ENCODE assay signal across 9 mouse cellular contexts in genomic region chr4:115828572-115828902, GRCm38 (mm10). TPM values are rescaled to one million over a fixed set of nuclear protein-coding genes. Genes with fewer than 3 reads are reported as not detected.
DNase-seq lines count a peak whose midpoint lies in the region; ATAC-seq and TF ChIP-seq lines count a peak whose summit lies in the region.
"Had no signal": no experiment of that assay in that cellular context is flagged by ENCODE, and none has a peak within 500 bp of the region (broad histone marks: within the 10 kb centered on the region; RNA-seq: fewer than 3 reads in every experiment).

No protein-coding gene starts in this region.

- no peaks in the 10 kb centered on the region for H3K27me3 ChIP-seq in heart, adult 2 months (ENCODE audit: control insufficient read depth, insufficient read depth, low read length)
- H3K27me3 ChIP-seq in CH12.LX (replicated peaks), result no peaks in the 10 kb centered on the region
- H3K27me3 ChIP-seq in forebrain, embryonic 16.5 days (replicated peaks; ENCODE audit: control insufficient read depth, insufficient read depth, low read length), result peaks cover 4% of the 10 kb centered on the region; the same call in 1 of the 2 replicates
- no peaks in the 10 kb centered on the region for H3K27me3 ChIP-seq in liver, postnatal 0 days (ENCODE audit: insufficient read depth, low read length)

- 5% methylated on average over 8 of the region's 8 CpGs for WGBS in heart, adult 2 months
- WGBS in forebrain, embryonic 16.5 days, result 4% methylated on average over 8 of the region's 8 CpGs
- 13% methylated on average over 8 of the region's 8 CpGs for WGBS in liver, postnatal 0 days (ENCODE audit: insufficient replicate concordance)

- H3K9ac ChIP-seq in heart, adult 2 months (ENCODE audit: low read depth, low read length), result peak overlapping the region; percentile 87
- H3K9ac ChIP-seq in CH12.LX (ENCODE audit: insufficient read depth, low read depth), result peak overlapping the region; percentile 11; the same call in 1 of the 2 replicates
- peak overlapping the region; percentile 76 for H3K9ac ChIP-seq in forebrain, embryonic 16.5 days (replicated peaks; ENCODE audit: low read depth, low read length)
- H3K9ac ChIP-seq in liver, postnatal 0 days (replicated peaks), result peak overlapping the region; percentile 94

- TF ChIP-seq CTCF in heart, adult 2 months (IDR thresholded peaks at IDR 0.05), result no peak
- TF ChIP-seq CTCF in CH12.LX (conservative IDR thresholded peaks at IDR 0.05 in 1 of 2, IDR thresholded peaks at IDR 0.05 in 1 of 2; ENCODE audit: low read depth in 2 of 2, low read length in 2 of 2), result no peak
- no peak; the same call in 1 of the 2 replicates for TF ChIP-seq CTCF in liver, postnatal 0 days (IDR thresholded peaks at IDR 0.05; ENCODE audit: low read depth)

- H3K4me1 ChIP-seq in heart, adult 2 months (ENCODE audit: control insufficient read depth, insufficient read depth, low read length), result peaks cover 16% of the 10 kb centered on the region
- peaks cover 7 to 68% of the 10 kb centered on the region in 2 experiments for H3K4me1 ChIP-seq in CH12.LX (ENCODE audit: control insufficient read depth in 1 of 2, insufficient read depth in 2 of 2)
- H3K4me1 ChIP-seq in forebrain, embryonic 16.5 days (replicated peaks; ENCODE audit: control insufficient read depth, insufficient read depth, low read length), result peaks cover 7% of the 10 kb centered on the region
- peaks cover 60% of the 10 kb centered on the region for H3K4me1 ChIP-seq in liver, postnatal 0 days (ENCODE audit: insufficient read depth)

- in situ Hi-C loops in CH12.LX (cut with MboI; ENCODE audit: low pct_ligation_motif_present, low pct_unique_long_range_greater_than_20kb, low sequenced_read_pairs), result loop anchor here (10.0 kb wide), 1 partner anchor 84 kb away; no protein-coding TSS in a partner anchor

- peak; percentile 14; the same call in 1 of the 2 replicates for ATAC-seq in forebrain, embryonic 16.5 days
- ATAC-seq in liver, postnatal 0 days, result no peak
- ATAC-seq in frontal cortex, adult (ENCODE audit: low TSS enrichment), result no peak

- peak overlapping the region; percentile 86 for H3K27ac ChIP-seq in heart, adult 2 months
- H3K27ac ChIP-seq in CH12.LX (ENCODE audit: insufficient read depth, low read depth), result no peak overlapping the region
- H3K27ac ChIP-seq in forebrain, embryonic 16.5 days (ENCODE audit: low read length), result no peak overlapping the region; the same call in 1 of the 2 replicates
- H3K27ac ChIP-seq in liver, postnatal 0 days (ENCODE audit: low read depth), result peak overlapping the region; percentile 98

- intact Hi-C loops in heart, adult 2 months (cut with DNase I), result no loop called here

- no peak for DNase-seq in heart, adult 2 months
- no peak for DNase-seq in heart, adult 9 months (ENCODE audit: low spot score in 2 of 2)
- DNase-seq in CH12.LX (ENCODE audit: extremely low read depth), result no peak
- no peak for DNase-seq in liver, postnatal 0 days
- DNase-seq in urinary bladder, postnatal 25 days (ENCODE audit: low spot score), result no peak
- no peak for DNase-seq in cerebellum, postnatal 10 days

- H3K9me3 ChIP-seq in CH12.LX (replicated peaks; ENCODE audit: low read length), result no peaks in the 10 kb centered on the region
- H3K9me3 ChIP-seq in forebrain, embryonic 16.5 days (ENCODE audit: control insufficient read depth, low read length), result no peaks in the 10 kb centered on the region
- H3K9me3 ChIP-seq in liver, postnatal 0 days (ENCODE audit: low read length), result no peaks in the 10 kb centered on the region

- dilution Hi-C loops in CH12.LX (cut with MboI; ENCODE audit: extremely low pct_ligation_motif_present, extremely low pct_unique_long_range_greater_than_20kb, low sequenced_read_pairs), result no loop called here

- TF ChIP-seq POLR2A in heart, adult 2 months (IDR thresholded peaks at IDR 0.05; ENCODE audit: insufficient read depth, low read depth, low read length), result no peak
- no peak for TF ChIP-seq POLR2A in CH12.LX (IDR thresholded peaks at IDR 0.05; ENCODE audit: low read depth, low read length)

- no peaks in the 10 kb centered on the region for H3K79me2 ChIP-seq in heart, adult 2 months (replicated peaks; ENCODE audit: control insufficient read depth, insufficient read depth, low read length)
- peaks cover 7% of the 10 kb centered on the region; the same call in 1 of the 2 replicates for H3K79me2 ChIP-seq in CH12.LX (replicated peaks; ENCODE audit: control insufficient read depth, extremely low read depth, insufficient read depth, poor library complexity, severe bottlenecking)

- peak overlapping the region; percentile 73 for H3K4me2 ChIP-seq in CH12.LX (ENCODE audit: insufficient read depth, low read depth, poor library complexity, severe bottlenecking)
- peak overlapping the region; percentile 85 for H3K4me2 ChIP-seq in forebrain, embryonic 16.5 days (ENCODE audit: low read length)
- peak overlapping the region; percentile 82 for H3K4me2 ChIP-seq in liver, postnatal 0 days (ENCODE audit: low read depth, low read length)

- peak overlapping the region; percentile 92 for H3K4me3 ChIP-seq in heart, adult 2 months
- peak overlapping the region; percentile 64 to 94 (median 91) for H3K4me3 ChIP-seq in CH12.LX (replicated peaks in 1 of 3; ENCODE audit: low read depth in 2 of 3, low read length in 2 of 3, poor library complexity in 1 of 3)
- H3K4me3 ChIP-seq in forebrain, embryonic 16.5 days (replicated peaks; ENCODE audit: low read length), result peak overlapping the region; percentile 93
- H3K4me3 ChIP-seq in liver, postnatal 0 days (ENCODE audit: low read depth, low read length), result peak overlapping the region; percentile 96

- TF ChIP-seq RAD21 in CH12.LX (IDR thresholded peaks at IDR 0.05; ENCODE audit: low read depth, low read length), result no peak

- H3K36me3 ChIP-seq in heart, adult 2 months (ENCODE audit: control insufficient read depth, insufficient read depth, low read length), result no peaks in the 10 kb centered on the region
- peaks cover 30 to 43% of the 10 kb centered on the region in 2 experiments for H3K36me3 ChIP-seq in CH12.LX (replicated peaks in 1 of 2; ENCODE audit: control insufficient read depth in 1 of 2, insufficient read depth in 1 of 2, low read length in 1 of 2)
- no peaks in the 10 kb centered on the region for H3K36me3 ChIP-seq in forebrain, embryonic 16.5 days (ENCODE audit: control insufficient read depth, insufficient read depth)
- H3K36me3 ChIP-seq in liver, postnatal 0 days (replicated peaks; ENCODE audit: insufficient read depth, low read length), result peaks cover 17% of the 10 kb centered on the region

- TF ChIP-seq EP300 in heart, adult 2 months (IDR thresholded peaks at IDR 0.05; ENCODE audit: insufficient read depth, low read depth, low read length), result no peak
- no peak for TF ChIP-seq EP300 in CH12.LX (IDR thresholded peaks at IDR 0.05; ENCODE audit: low read length)
- no peak for TF ChIP-seq EP300 in liver, postnatal 0 days (IDR thresholded peaks at IDR 0.05; ENCODE audit: low read depth)

TF ChIP-seq in CH12.LX, 34 proteins besides CTCF, POLR2A, EP300 and RAD21 (continues in another document):
- no peak for TF ChIP-seq MYC (IDR thresholded peaks at IDR 0.05; ENCODE audit: low read depth, low read length)
- no peak for TF ChIP-seq SIN3A (IDR thresholded peaks at IDR 0.05; ENCODE audit: low read length)
- TF ChIP-seq BHLHE40 (IDR thresholded peaks at IDR 0.05; ENCODE audit: low read depth, low read length), result no peak
- TF ChIP-seq MXI1 (IDR thresholded peaks at IDR 0.05; ENCODE audit: low read depth, low read length), result no peak
- no peak for TF ChIP-seq MEF2A (IDR thresholded peaks at IDR 0.05; ENCODE audit: borderline replicate concordance, low read depth, low read length)
- no peak for TF ChIP-seq HCFC1 (IDR thresholded peaks at IDR 0.05; ENCODE audit: low read depth, low read length)
- TF ChIP-seq JUND (conservative IDR thresholded peaks at IDR 0.05; ENCODE audit: low read depth, low read length), result no peak

RNA-seq across cellular contexts. Expression of gene Mob3c, which starts 0.6 kb away (rescaled TPM):
- total RNA-seq in heart, adult 2 months (2021), result 1 to 10 TPM; 3.2 to 4.3 TPM
- 7.4 and 9.3 TPM in 2 replicates for polyA plus RNA-seq in heart, adult 2 months (2012; rRNA removed)
- total RNA-seq in CH12.LX (2012; rRNA removed) (9.2 and 9.3 TPM in 2 replicates), CH12.LX (2014; rRNA removed) (7.4 and 7.8 TPM in 2 replicates)
- polyA plus RNA-seq in CH12.LX (2012; ENCODE audit: insufficient read length, low read depth), result 5.9 and 9.2 TPM in 2 replicates
- 4.6 and 6.0 TPM in 2 replicates for polyA plus RNA-seq in forebrain, embryonic 16.5 days (2015; fragmentation: Nextera tagmentation; extraction: Ambion mirVana)
- polyA plus RNA-seq in liver, postnatal 0 days (2015; fragmentation: Nextera tagmentation; extraction: Ambion mirVana), result 7.3 and 10.0 TPM in 2 replicates

RNA-seq across cellular contexts. Expression of gene Mknk1, which starts 10.5 kb away (rescaled TPM):
- total RNA-seq in heart, adult 2 months (2021), result 10 to 100 TPM; 18.3 to 20.6 TPM
- polyA plus RNA-seq in heart, adult 2 months (2012; rRNA removed), result 32.1 and 42.1 TPM in 2 replicates
- 34.7 and 39.0 TPM in 2 replicates for total RNA-seq in CH12.LX (2012; rRNA removed)
- total RNA-seq in CH12.LX (2014; rRNA removed), result 15.7 and 17.8 TPM in 2 replicates
- polyA plus RNA-seq in CH12.LX (2012; ENCODE audit: insufficient read length, low read depth), result 31.5 and 38.5 TPM in 2 replicates
- polyA plus RNA-seq in forebrain, embryonic 16.5 days (2015; fragmentation: Nextera tagmentation; extraction: Ambion mirVana), result 25.4 and 27.9 TPM in 2 replicates
- 31.6 and 37.0 TPM in 2 replicates for polyA plus RNA-seq in liver, postnatal 0 days (2015; fragmentation: Nextera tagmentation; extraction: Ambion mirVana)

RNA-seq across cellular contexts. Expression of gene Atpaf1, which starts 43.9 kb away (rescaled TPM):
- total RNA-seq in heart, adult 2 months (2021), result 10 to 100 TPM; 83.1 to 98.1 TPM
- polyA plus RNA-seq in heart, adult 2 months (2012; rRNA removed), result 58.4 and 80.4 TPM in 2 replicates
- 17.0 and 24.3 TPM in 2 replicates for total RNA-seq in CH12.LX (2012; rRNA removed)
- 36.3 and 37.5 TPM in 2 replicates for total RNA-seq in CH12.LX (2014; rRNA removed)
- 22.1 and 27.7 TPM in 2 replicates for polyA plus RNA-seq in CH12.LX (2012; ENCODE audit: insufficient read length, low read depth)
- 35.1 and 36.8 TPM in 2 replicates for polyA plus RNA-seq in forebrain, embryonic 16.5 days (2015; fragmentation: Nextera tagmentation; extraction: Ambion mirVana)
- polyA plus RNA-seq in liver, postnatal 0 days (2015; fragmentation: Nextera tagmentation; extraction: Ambion mirVana), result 14.5 and 15.2 TPM in 2 replicates

RNA-seq across cellular contexts. Expression of gene Tex38, which starts 47.7 kb away (rescaled TPM):
- under 1 TPM; 0.39 to 0.94 TPM for total RNA-seq in heart, adult 2 months (2021)
- 0.47 and 1.2 TPM in 2 replicates for polyA plus RNA-seq in heart, adult 2 months (2012; rRNA removed)
- total RNA-seq in CH12.LX (2012; rRNA removed), result 0.17 TPM in 1 of 2 replicates, not detected in the other
- not detected in 2 replicates for total RNA-seq in CH12.LX (2014; rRNA removed)
- polyA plus RNA-seq in CH12.LX (2012; ENCODE audit: insufficient read length, low read depth), result 0.30 and 0.52 TPM in 2 replicates
- 0.28 TPM in 1 of 2 replicates, not detected in the other for polyA plus RNA-seq in forebrain, embryonic 16.5 days (2015; fragmentation: Nextera tagmentation; extraction: Ambion mirVana)
- 0.14 and 0.22 TPM in 2 replicates for polyA plus RNA-seq in liver, postnatal 0 days (2015; fragmentation: Nextera tagmentation; extraction: Ambion mirVana)

RNA-seq across cellular contexts. Expression of gene Kncn, which starts 55.7 kb away (rescaled TPM):
- total RNA-seq in heart, adult 2 months (2021), result not detected
- polyA plus RNA-seq in heart, adult 2 months (2012; rRNA removed), result 0.18 TPM in 1 of 2 replicates, not detected in the other
- total RNA-seq in CH12.LX (2012; rRNA removed) (not detected in 2 replicates), CH12.LX (2014; rRNA removed) (not detected in 2 replicates)
- polyA plus RNA-seq in CH12.LX (2012; ENCODE audit: insufficient read length, low read depth), result not detected in 2 replicates
- polyA plus RNA-seq in forebrain, embryonic 16.5 days (2015; fragmentation: Nextera tagmentation; extraction: Ambion mirVana), result 0.18 TPM in 1 of 2 replicates, not detected in the other
- not detected in 2 replicates for polyA plus RNA-seq in liver, postnatal 0 days (2015; fragmentation: Nextera tagmentation; extraction: Ambion mirVana)
- total RNA-seq: neutrophil, adult 5-6 weeks had no signal

Comparison
In these comparisons a context has a peak if more than half of its experiments do, and no peak if none do; other contexts are left out.
1. H3K27ac ChIP-seq: peak in heart, adult 2 months (single experiment) and liver, postnatal 0 days (single experiment); none in CH12.LX (single experiment) and forebrain, embryonic 16.5 days (single experiment).
2. H3K9ac ChIP-seq: peak in every context shown above with its lines; median percentile 94 in liver, postnatal 0 days; 87 in heart, adult 2 months; 76 in forebrain, embryonic 16.5 days; 11 in CH12.LX.
3. Peak in every context shown above with its lines, with median percentiles within 50 percentile points of each other: H3K4me3 ChIP-seq and H3K4me2 ChIP-seq.